Mouse (Mus musculus) spleen, adult 2 months (tissue): ENCODE results near the gene Rasgrp2.

ENCODE experiments used
- CTCF ChIP-seq: fragments of 200-500 bp; IDR thresholded peaks from 2 replicates; pipeline ENCODE4 v1.5.1; 2011; ENCODE audit warnings: mild to moderate bottlenecking, inconsistent platforms; ENCODE audit not compliant: insufficient read depth, insufficient read length, insufficient replicate concordance; ENCODE audit errors: extremely low read depth
- POLR2A ChIP-seq: fragments of 200-500 bp; IDR thresholded peaks from 2 replicates; pipeline ENCODE4 v1.6.1; 2011; ENCODE audit warnings: low read depth, low read length, inconsistent platforms

GRCm38 (mm10) chr19:6384128-6384527 is 15.0 kb upstream of the Rasgrp2 start, which contains the start of gene Pygm:
- TF ChIP-seq CTCF (no peak), POLR2A (no peak)
